Mouse (Mus musculus): ENCODE measurements at regions not wholly inside any gene's neighbourhood (a gene's known extent, or its start where the extent isn't known, plus 50 kb on each side); places are given as distances from the start of the nearest gene placed in this dataset.

GRCm38 (mm10) chr9:76734387-76734786, 167.5 kb upstream of the Fam83b start:
- DNase-seq (ENCODE audit: low read depth, low spot score): no peak

- no peak for DNase-seq (ENCODE audit: low read depth, low spot score)
These were observed 166.9 kb upstream of the Fam83b start for GRCm38 (mm10) chr9:76733812-76734211.

GRCm38 (mm10) chr9:76722881-76723280, 156.0 kb upstream of the Fam83b start:
- no peak for DNase-seq (ENCODE audit: low read depth, low spot score)

- no peak for DNase-seq (ENCODE audit: low read depth, low spot score)
These were observed 148.9 kb upstream of the Fam83b start for GRCm38 (mm10) chr9:76715852-76716251.

GRCm38 (mm10) chr9:76706451-76706850, 139.5 kb upstream of the Fam83b start:
- no peak for DNase-seq (ENCODE audit: low read depth, low spot score)

- peak; percentile 68 for DNase-seq (ENCODE audit: low read depth, low spot score)
These were observed 138.9 kb upstream of the Fam83b start for GRCm38 (mm10) chr9:76705786-76706185.

GRCm38 (mm10) chr9:76695547-76695946, 128.6 kb upstream of the Fam83b start:
- no peak for DNase-seq (ENCODE audit: low read depth, low spot score)

- no peak for DNase-seq (ENCODE audit: low read depth, low spot score)
These were observed 126.1 kb upstream of the Fam83b start for GRCm38 (mm10) chr9:76692976-76693375.

GRCm38 (mm10) chr9:76660848-76661247, 93.9 kb upstream of the Fam83b start:
- peak; percentile 78 for DNase-seq (ENCODE audit: low read depth, low spot score)

GRCm38 (mm10) chr9:76659798-76660197, 92.9 kb upstream of the Fam83b start:
- DNase-seq (ENCODE audit: low read depth, low spot score): peak; percentile 2

GRCm38 (mm10) chr9:76653311-76653710, 86.4 kb upstream of the Fam83b start:
- DNase-seq (ENCODE audit: low read depth, low spot score): no peak

GRCm38 (mm10) chr9:76649484-76649883, 82.6 kb upstream of the Fam83b start:
- no peak for DNase-seq (ENCODE audit: low read depth, low spot score)

GRCm38 (mm10) chr9:76646383-76646782, 79.5 kb upstream of the Fam83b start:
- peak; percentile 13 for DNase-seq (ENCODE audit: low read depth, low spot score)
